Mouse (Mus musculus) spleen, postnatal 10 days (tissue): ENCODE results near the gene Tcf12.

Source experiments
- DNase-seq, 2 experiments: peaks; one replicate each; pipeline ENCODE4 v3.0.0; 2021 to 2022; ENCODE audit warnings: low spot score in 2 of 2

The Tcf12 gene

GRCm38 (mm10) chr9:71841850-71842249 lies 269.8 kb downstream of the Tcf12 start:
- DNase-seq, result no peak

GRCm38 (mm10) chr9:71837366-71837765 lies 274.3 kb downstream of the Tcf12 start:
- no peak for DNase-seq

- DNase-seq, result no peak
These were observed 275.3 kb downstream of the Tcf12 start for GRCm38 (mm10) chr9:71836366-71836765.

- DNase-seq, result no peak
These were observed 276.4 kb downstream of the Tcf12 start for GRCm38 (mm10) chr9:71835203-71835815.

GRCm38 (mm10) chr9:71834707-71835106 lies 277.0 kb downstream of the Tcf12 start:
- DNase-seq, result no peak

- DNase-seq, result peak; percentile 70 to 85
These were observed 279.6 kb downstream of the Tcf12 start for GRCm38 (mm10) chr9:71831756-71832699.

GRCm38 (mm10) chr9:71830994-71831393 lies 280.7 kb downstream of the Tcf12 start:
- no peak for DNase-seq

- DNase-seq, result no peak
These were observed 281.3 kb downstream of the Tcf12 start for GRCm38 (mm10) chr9:71830365-71830764.

- DNase-seq, result no peak
These were observed 281.9 kb downstream of the Tcf12 start for GRCm38 (mm10) chr9:71829753-71830152.

- DNase-seq, result no peak
These were observed 282.5 kb downstream of the Tcf12 start for GRCm38 (mm10) chr9:71829137-71829536.

- no peak for DNase-seq
These were observed 284.3 kb downstream of the Tcf12 start for GRCm38 (mm10) chr9:71827371-71827770.

GRCm38 (mm10) chr9:71826040-71826525 lies 285.6 kb downstream of the Tcf12 start:
- no peak for DNase-seq

- DNase-seq, result no peak
These were observed 289.7 kb downstream of the Tcf12 start for GRCm38 (mm10) chr9:71822003-71822402.

- DNase-seq, result no peak
These were observed 293.2 kb downstream of the Tcf12 start for GRCm38 (mm10) chr9:71818453-71818852.

GRCm38 (mm10) chr9:71816121-71816520 lies 295.6 kb downstream of the Tcf12 start:
- DNase-seq, result no peak

GRCm38 (mm10) chr9:71813565-71813964 lies 298.1 kb downstream of the Tcf12 start:
- DNase-seq, result no peak

- no peak for DNase-seq
These were observed 298.8 kb downstream of the Tcf12 start for GRCm38 (mm10) chr9:71812914-71813313.

GRCm38 (mm10) chr9:71812402-71812801 lies 299.3 kb downstream of the Tcf12 start:
- no peak for DNase-seq

GRCm38 (mm10) chr9:71811404-71811803 lies 300.3 kb downstream of the Tcf12 start:
- DNase-seq, result no peak

GRCm38 (mm10) chr9:71810723-71811122 lies 300.9 kb downstream of the Tcf12 start:
- no peak for DNase-seq

- DNase-seq, result no peak
These were observed 302.9 kb downstream of the Tcf12 start for GRCm38 (mm10) chr9:71808640-71809254.

- no peak for DNase-seq
These were observed 303.9 kb downstream of the Tcf12 start for GRCm38 (mm10) chr9:71807801-71808200.
